Mouse (Mus musculus): ENCODE measurements around the gene Tor3a. TPM values are rescaled to one million over a fixed set of nuclear protein-coding genes. Genes with fewer than 3 reads are reported as not detected.
A peak's percentile ranks its signal among the peaks of the same experiment; 100 is the strongest.

Gene Tor3a
- total and polyA plus RNA-seq, 3 experiments, result 6.7 to 9.4 TPM; not detected in 1

- TF ChIP-seq MYB (IDR thresholded peaks at IDR 0.05; ENCODE audit: low read depth, low read length), result no peak
These were observed 2.0 kb upstream of the Tor3a start (continued) for GRCm38 (mm10) chr1:156676171-156676570.

- no peaks in the 10 kb centered on the region for H3K27me3 ChIP-seq (ENCODE audit: control insufficient read depth in 1 of 2, insufficient read depth in 2 of 2, low read length in 2 of 2)
- peaks cover 0 to 3% of the 10 kb centered on the region in 2 experiments; a peak in 2 of 4 replicates for H3K36me3 ChIP-seq (ENCODE audit: control insufficient read depth in 1 of 2, insufficient read depth in 2 of 2, low read length in 2 of 2)
- no peaks in the 10 kb centered on the region; the same call in 1 of the 2 replicates for H3K79me2 ChIP-seq (ENCODE audit: control insufficient read depth, insufficient read depth, low read length, poor library complexity)
- H3K4me3 ChIP-seq (ENCODE audit: control insufficient read depth in 1 of 2, insufficient read depth in 1 of 2, low read depth in 2 of 2, low read length in 2 of 2), result peak overlapping the region; percentile 83 to 97
- H3K27ac ChIP-seq (ENCODE audit: control insufficient read depth, low read depth, low read length), result peak overlapping the region; percentile 74
- H3K9ac ChIP-seq (ENCODE audit: control insufficient read depth, low read depth, low read length, poor library complexity, severe bottlenecking), result peak overlapping the region; percentile 82
- TF ChIP-seq TBP (IDR thresholded peaks at IDR 0.05; ENCODE audit: low read depth, low read length) (0 out of 2 replicates have a peak, but pooled peaks have one; percentile 23), RAD21 (IDR thresholded peaks at IDR 0.05; ENCODE audit: low read depth, low read length) (no peak), ELF1 (IDR thresholded peaks at IDR 0.05; ENCODE audit: low read depth, low read length) (0 out of 2 replicates have a peak, but pooled peaks have one; percentile 36), MXI1 (IDR thresholded peaks at IDR 0.05; ENCODE audit: low read depth, low read length) (peak; percentile 35), E2F4 (IDR thresholded peaks at IDR 0.05; ENCODE audit: borderline replicate concordance, low read depth, low read length) (no peak), GABPA (IDR thresholded peaks at IDR 0.05; ENCODE audit: low read depth, low read length) (no peak), ZMIZ1 (IDR thresholded peaks at IDR 0.05; ENCODE audit: low read depth, low read length) (peak; percentile 18; the same call in 1 of the 2 replicates), JUND (IDR thresholded peaks at IDR 0.05; ENCODE audit: low read depth, low read length) (no peak), USF2 (IDR thresholded peaks at IDR 0.05; ENCODE audit: borderline replicate concordance in 1 of 2, insufficient read depth in 1 of 2, low read depth in 1 of 2, low read length in 2 of 2) (no peak), POLR2A (IDR thresholded peaks at IDR 0.05; ENCODE audit: control insufficient read depth in 1 of 2, insufficient read depth in 1 of 2, low read depth in 1 of 2, low read length in 2 of 2, poor library complexity in 1 of 2) (0 out of 4 replicates have a peak, but pooled peaks have one; percentile 20 to 22), BHLHE40 (IDR thresholded peaks at IDR 0.05; ENCODE audit: borderline replicate concordance, low read depth, low read length) (no peak), MAZ (IDR thresholded peaks at IDR 0.05; ENCODE audit: low read depth, low read length) (peak; percentile 47; the same call in 1 of the 2 replicates), SIN3A (IDR thresholded peaks at IDR 0.05; ENCODE audit: low read length) (peak; percentile 61; the same call in 1 of the 2 replicates), GATA1 (IDR thresholded peaks at IDR 0.05; ENCODE audit: low read depth, low read length) (peak; percentile 38; the same call in 1 of the 2 replicates), CHD1 (IDR thresholded peaks at IDR 0.05; ENCODE audit: low read depth, low read length) (0 out of 2 replicates have a peak, but pooled peaks have one; percentile 80), MYC (IDR thresholded peaks at IDR 0.05; ENCODE audit: low read depth, low read length) (0 out of 2 replicates have a peak, but pooled peaks have one; percentile 40), NELFE (IDR thresholded peaks at IDR 0.05; ENCODE audit: low read depth, low read length) (peak; percentile 37; the same call in 1 of the 2 replicates), ZNF384 (IDR thresholded peaks at IDR 0.05; ENCODE audit: low read depth, low read length) (no peak), RCOR1 (IDR thresholded peaks at IDR 0.05; ENCODE audit: low read depth, low read length) (peak; percentile 50; the same call in 1 of the 2 replicates), EP300 (IDR thresholded peaks at IDR 0.05; ENCODE audit: low read depth in 1 of 2, low read length in 2 of 2) (0 out of 4 replicates have a peak, but pooled peaks of 1 of the 2 experiments have one; percentile 36), ETS1 (IDR thresholded peaks at IDR 0.05; ENCODE audit: low read depth, low read length) (peak; percentile 30; the same call in 1 of the 2 replicates), MEF2A (IDR thresholded peaks at IDR 0.05; ENCODE audit: extremely low read depth, insufficient replicate concordance, low read depth, low read length, poor library complexity, severe bottlenecking) (no peak), USF1 (IDR thresholded peaks at IDR 0.05; ENCODE audit: low read depth, low read length) (no peak), CTCF (IDR thresholded peaks at IDR 0.05 in 2 of 3, conservative IDR thresholded peaks at IDR 0.05 in 1 of 3; ENCODE audit: control insufficient read depth in 1 of 3, insufficient read depth in 1 of 3, low read depth in 2 of 3, low read length in 3 of 3, poor library complexity in 1 of 3, severe bottlenecking in 1 of 3) (no peak)
- no peaks in the 10 kb centered on the region for H3K9me3 ChIP-seq (replicated peaks; ENCODE audit: insufficient read depth, low read length)
- peak; percentile 79 for DNase-seq (ENCODE audit: low read depth, low spot score)
- H3K4me1 ChIP-seq (ENCODE audit: control insufficient read depth in 1 of 2, insufficient read depth in 2 of 2, low read length in 2 of 2), result no peaks in the 10 kb centered on the region
These were observed 521 bp downstream of the Tor3a start for GRCm38 (mm10) chr1:156673476-156674194.
